Mouse (Mus musculus): ENCODE data around the gene Tubgcp6.

The Tubgcp6 gene

DNA sequence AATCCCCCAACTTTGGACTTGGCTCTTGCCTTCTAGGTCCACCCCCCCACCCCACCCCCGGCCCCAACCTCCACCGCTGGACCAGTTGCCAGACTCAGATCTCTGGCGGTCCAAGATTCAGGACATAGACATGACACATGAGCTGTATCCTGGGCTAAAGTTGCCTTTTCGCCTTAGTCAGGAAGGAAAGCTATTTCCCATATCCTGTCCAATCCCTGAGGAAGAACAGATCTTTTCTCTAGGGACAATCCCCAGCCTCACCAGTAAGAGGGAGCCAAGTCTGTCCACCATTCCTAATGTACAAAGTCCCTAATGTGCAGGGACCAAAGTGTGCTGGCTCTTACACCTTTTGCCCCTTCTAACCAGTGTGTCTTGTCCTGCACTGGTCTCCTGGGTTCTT, 19.0 kb upstream of the Tubgcp6 start:
- no peak for DNase-seq (ENCODE audit: low spot score in 2 of 2)

DNA sequence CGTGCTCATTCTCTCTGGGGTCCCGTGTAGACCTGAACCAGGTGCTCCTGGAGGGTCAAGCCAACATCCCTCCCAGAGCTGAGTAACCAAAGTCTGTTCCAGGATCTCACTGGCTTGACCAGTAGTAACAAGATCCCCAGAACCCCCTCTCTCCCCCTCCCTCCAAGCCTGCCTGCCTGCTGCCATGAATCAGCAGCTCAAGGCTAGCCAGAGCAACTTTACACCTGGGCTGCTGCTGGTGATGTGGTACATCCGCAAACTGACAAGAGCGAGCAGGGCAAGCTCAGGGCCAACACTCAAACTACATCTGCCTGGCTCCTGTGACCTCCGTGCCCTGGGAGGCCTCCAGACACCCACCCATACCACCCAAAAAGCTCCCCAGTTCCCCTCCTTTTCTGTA, 18.5 kb upstream of the Tubgcp6 start:
- no peak for DNase-seq (ENCODE audit: low spot score in 2 of 2)

DNA sequence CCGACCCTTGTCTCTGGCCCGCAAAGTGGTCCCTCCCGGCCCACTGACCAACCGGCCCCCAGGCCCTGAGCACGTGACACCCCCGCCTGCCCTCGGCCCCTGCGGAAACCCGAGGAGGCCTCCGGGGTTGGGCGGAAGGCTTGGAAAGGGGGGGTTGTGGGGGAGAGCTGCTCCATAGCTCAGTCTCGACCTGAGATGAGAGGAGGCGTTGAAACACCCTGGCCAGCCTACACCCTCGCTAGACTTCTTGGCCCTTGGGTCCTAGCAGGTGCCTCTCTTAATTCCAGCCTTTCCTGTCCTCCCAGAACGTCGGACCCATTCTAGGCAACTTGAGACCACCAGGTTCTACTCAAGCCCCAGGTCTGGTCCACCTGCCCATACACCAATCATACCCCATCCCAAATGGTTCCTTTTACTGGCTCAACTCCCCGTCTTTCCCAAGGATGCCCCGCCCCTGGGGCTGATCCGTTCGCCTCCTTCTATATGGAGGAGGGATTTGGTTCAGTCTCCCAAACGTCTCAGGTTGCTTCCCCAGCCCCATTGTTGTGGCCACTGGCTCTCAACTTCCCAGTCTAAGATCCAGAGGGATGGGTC, 17.8 kb upstream of the Tubgcp6 start, which contains the start of gene Mapk12:
Mapk12 (minus strand) TSS at position 45 of the 594 bp plus-strand sequence.
- DNase-seq (ENCODE audit: low spot score in 2 of 2) = no peak

DNA sequence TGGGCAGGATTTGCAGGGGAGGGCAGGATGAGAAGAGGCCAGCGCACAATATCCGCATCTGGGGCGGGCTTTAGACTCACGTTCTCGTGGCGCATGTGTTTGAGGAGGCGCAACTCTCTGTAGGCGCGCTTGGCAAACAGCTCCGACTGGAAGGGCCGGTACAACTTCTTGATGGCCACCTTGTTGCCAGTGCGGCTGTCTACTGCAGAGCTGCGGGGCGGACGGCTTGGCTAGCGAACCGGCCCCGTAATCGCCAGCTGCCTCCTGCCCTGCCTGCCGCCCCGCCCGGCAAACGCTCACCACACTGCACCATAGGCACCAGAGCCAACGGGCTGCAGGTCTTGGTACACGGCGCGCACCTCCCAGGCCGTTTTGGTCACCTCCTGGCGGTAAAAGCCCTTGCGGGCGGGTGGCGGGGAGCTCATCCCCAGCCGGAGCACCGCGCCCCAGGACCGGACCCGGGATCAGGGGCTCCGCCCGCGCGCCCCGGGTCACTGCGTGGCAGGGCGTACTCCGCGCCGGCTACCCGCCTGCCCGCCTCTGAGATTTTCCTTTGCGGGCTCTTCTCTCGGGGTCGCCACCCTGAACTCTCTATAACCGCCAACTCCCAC, 17.2 kb upstream of the Tubgcp6 start:
- DNase-seq (ENCODE audit: low spot score in 2 of 2) = no peak

DNA sequence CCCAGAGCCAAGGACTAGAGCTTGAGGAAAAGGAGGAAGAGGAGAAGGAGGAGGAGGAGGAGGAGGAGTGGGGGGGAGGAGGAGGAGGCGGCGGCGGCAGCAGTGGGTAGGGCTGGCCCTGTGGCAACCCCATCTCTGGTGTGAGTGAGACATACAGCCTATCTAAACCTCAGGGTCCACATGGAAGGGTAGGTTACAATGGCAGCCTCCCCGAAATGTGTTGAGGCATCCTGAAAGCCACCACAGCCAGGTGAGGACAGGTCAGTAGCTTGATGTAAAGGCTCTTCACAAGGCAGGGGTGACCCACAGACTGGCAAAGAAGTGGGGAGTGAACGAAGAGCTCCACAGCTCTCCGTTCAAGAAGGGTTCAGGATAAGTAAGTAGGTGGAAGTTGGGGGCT, 15.6 kb upstream of the Tubgcp6 start:
- DNase-seq (ENCODE audit: low spot score in 2 of 2) = no peak

DNA sequence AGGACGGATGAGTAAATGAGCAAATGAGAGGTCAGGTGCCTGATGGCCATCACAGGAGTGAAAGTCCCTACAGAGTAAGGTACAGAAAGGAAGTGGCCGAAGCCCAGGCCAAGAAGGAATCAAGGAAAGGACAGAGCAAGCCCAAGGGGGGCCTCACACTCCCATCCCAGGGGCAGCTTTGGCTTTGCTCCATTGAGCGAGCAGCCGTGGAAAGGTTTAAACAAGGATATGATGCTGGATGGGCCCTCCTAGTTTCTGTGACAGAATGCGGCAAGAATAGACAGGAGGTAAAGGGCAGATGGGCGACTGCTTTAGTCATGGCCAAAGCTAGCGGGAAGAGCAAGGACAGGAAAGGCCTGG, 15.1 kb upstream of the Tubgcp6 start:
- no peak for DNase-seq (ENCODE audit: low spot score in 2 of 2)

DNA sequence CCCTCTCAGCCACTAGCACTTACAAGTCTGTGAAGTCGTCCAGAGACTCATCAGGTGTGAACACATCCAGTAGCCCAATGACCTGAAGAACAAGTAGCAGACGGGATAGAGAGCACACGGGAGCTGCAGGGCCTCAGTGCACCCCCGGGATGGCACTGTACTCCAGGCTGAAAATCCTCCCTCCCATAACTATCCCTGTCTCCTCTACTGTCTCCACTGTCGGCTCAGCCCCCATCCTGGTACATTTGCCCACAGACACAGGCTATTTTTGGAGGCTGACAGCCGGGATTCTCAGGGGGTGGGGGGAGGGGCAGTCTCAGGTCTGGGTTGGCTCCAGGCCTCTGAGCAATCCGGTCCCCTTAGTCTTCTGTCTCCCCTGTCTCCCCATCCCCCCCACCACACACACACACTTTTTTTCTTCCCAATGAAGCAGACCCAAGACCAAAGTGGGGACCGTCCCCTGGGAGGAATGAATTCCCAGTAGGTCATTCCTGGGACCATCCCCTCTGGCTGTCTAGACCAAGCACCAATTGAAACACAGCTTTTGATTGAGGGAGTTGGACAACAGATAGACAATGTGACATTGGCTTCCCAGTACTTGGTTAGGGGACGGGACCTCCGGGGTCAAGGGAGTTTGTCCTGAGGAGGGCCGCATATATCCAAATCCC, 14.6 kb upstream of the Tubgcp6 start:
- DNase-seq (ENCODE audit: low spot score in 2 of 2) = no peak

DNA sequence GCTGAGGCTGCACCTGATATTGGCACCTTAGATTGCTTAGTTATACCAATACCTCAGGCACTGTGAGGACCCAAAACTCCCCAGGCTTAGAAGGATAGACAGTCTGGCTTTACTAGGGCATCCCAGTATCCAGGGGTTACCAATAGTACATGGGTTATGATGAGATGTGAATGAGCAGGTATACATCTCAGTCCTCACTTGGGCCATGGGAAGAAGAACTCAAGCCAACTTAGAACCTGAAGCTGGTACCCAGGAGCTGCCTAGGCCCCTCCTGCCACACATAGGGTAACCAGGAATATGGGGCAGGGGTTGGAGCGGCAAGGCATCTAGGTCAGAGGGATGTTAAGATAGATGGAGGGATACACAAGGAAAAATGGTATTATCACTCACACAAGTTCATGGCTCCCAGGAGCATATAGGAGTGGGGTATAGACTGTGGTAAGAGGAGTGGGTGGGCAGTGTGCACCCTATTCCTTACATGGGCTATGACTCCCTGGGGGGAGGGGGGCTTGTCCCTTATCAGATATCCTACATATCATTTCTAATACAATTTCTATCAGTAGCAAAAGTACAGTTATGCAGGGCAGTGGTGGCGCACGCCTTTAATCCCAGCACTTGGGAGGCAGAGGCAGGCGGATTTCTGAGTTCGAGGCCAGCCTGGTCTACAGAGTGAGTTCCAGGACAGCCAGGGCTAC, 13.7 kb upstream of the Tubgcp6 start:
- DNase-seq (ENCODE audit: low spot score in 2 of 2) = no peak

DNA sequence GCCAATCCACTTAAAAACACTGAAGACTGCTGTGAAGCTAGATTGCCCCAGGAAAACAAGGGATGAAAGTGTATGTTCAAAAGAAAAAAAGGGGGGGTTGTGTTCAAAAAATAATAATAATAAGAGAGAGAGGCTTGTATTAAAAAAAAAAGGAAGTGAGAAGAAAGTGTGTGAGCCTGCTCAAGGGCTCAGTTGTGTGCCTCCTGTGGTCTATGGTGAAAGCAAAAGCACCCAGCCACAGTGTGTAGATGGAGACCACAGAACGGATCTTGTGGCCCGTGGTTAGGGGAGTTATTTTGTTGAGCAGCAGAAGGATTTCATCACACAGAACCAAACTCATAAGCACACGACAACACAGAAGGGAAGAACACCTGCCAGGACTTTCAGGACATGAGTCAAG, 8.4 kb upstream of the Tubgcp6 start:
- DNase-seq (ENCODE audit: low spot score in 2 of 2) = no peak

DNA sequence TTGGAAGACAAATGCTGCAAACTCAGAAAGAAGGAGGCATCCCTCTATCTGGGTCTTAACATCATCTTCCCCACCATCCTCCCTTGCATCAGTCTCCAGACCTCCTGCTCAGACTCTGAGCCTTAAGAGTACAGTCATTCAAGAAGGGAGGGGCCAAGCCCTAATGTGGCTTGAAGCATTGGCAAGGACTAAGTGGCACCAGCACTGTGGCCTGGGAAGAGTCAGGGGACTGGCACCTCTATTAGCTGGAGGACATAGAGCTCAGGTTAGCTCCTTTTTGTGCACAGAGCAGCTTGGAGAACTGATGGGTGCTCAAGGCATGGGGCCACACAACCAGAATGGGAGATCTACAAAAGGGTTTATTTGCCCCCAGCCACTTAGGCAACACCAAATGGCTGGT, 7.3 kb upstream of the Tubgcp6 start:
- DNase-seq (ENCODE audit: low spot score in 2 of 2) = no peak

DNA sequence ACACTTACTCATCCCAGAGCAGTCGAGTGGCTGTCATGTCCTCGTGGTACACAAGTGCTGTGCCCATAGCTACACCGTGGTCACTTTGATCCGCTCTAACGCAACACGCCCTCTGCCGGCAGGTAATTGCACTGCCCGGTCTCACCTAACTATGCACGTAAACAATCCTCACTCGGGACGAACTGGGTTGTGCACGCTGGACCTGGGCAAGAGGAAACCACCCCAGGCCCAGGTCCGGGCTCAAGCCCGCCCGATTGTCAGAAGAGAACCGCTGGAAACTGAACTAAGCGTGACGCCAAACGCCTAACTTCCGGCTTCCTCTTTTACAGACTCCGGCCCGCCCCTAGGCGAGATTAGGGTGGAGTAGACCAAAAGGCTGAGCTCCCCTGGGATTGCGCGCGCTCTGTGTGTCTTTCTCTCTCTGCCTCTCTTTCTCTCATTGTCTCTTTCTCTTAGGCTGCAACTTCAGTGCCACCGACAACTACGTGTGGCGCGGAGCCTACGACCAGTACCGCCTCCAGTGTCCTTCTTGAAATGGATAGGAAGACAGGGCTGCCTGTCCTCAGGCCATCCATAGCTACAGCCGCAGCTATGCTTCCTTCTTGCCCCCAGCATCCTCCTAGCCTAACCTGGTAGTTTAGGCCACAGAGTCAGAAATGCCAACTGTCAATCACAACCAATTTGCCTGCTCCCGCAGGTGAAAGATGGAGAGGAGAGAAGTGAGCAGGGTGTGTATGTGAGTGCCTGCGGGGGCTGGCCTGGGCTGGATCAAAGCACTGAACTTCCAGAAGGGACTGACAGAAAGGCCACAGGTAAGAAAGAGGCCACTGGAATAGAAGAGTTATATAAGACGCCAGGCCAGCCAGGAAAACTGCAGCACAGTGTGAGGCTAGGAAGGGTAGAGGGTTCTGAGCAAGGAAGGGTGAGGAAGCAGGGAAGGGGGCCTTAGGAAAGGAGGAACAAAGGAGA, 5.8 kb upstream of the Tubgcp6 start, which contains the start of gene Hdac10:
Hdac10 (minus strand) TSS at position 319 of the 969 bp plus-strand sequence.
- peak; percentile 84 to 87 for DNase-seq (ENCODE audit: low spot score in 2 of 2)

DNA sequence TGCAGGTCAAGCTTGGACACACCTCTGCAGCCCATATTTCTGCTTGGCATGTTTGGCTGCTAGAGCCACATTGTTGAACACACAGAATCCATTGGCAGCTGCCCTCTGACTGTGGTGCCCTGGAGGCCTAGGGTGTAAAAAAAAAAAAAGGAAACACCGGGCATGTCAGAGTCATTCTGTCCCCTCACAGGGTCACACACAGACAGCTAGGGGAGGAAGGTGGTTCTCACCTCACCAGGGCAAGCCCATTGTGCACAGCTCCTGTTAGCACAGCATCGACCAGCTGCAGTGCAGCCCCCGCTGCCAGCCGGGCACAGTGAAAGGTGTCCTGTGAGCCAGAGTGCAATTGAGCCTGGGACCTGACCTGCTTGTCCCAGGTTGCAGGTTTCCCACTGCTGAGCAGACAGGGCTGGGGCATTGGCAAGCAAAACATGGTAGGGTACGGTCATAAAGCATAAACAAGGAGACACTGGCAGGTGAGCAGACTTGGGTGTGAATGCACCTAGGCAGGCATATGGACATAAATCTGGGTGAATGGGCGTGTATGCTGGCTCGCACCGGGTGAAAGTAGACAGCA, 4.5 kb upstream of the Tubgcp6 start:
- peak in 1 of 2 experiments; percentile 42 for DNase-seq (ENCODE audit: low spot score in 2 of 2)

DNA sequence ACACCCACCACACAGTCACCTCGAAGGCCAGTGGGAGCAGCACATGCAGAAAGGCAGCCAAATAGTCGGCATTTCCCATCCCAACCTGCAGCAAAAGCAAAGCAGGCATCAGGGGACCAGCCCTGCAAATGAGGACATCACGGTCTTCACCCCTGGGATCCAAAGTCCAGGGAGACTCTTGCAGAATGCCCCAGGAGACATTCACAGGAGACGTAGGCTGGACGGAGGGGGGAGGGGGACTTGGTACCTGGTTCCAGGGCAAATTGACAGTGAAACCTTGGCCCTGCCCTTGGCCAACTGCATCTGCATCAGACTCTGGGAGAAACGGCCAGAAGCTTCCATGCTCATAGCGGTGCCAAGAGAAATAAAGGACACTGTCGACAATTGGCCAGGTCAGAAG, 3.7 kb upstream of the Tubgcp6 start:
- peak in 1 of 2 experiments; percentile 34 for DNase-seq (ENCODE audit: low spot score in 2 of 2)

DNA sequence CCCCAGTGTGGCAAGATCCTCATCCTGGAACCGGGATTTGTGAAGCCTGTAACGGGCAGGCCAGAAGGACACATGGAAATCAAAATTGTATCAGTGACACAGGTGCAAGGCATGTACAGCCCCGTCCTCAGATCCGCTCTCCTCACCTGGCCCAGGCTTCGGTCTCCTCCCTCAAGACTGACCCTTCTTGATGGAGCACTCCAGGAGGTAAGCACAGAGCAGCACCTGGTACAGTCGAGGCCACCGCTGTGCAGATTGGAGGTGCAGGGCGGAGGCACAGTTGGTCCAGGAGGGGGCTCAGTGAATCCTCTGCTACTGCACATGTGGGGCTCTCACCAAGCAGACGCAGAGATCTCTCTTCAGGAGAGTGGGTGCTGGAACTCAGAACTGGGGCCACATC, 2.4 kb upstream of the Tubgcp6 start:
- peak in 1 of 2 experiments; percentile 25 for DNase-seq (ENCODE audit: low spot score in 2 of 2)

DNA sequence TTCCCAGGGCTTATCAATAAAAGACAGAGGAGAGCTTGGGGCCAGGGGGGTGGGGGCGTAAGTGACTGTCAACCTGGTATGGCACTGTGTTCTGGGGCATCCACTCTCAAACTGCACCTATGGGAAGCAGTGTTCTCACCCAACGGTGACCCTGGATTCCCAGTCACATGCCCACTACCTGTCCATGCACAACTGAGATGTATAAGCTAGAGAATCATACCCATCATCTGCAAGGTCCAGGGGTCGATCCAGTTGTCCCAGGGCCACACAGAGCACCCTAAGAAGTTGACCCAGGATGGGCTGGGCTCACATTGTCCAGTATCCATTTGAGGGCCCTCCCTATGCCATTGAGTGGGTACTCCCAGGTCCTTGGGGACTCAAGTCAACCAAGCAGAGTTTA, 1.4 kb upstream of the Tubgcp6 start:
- DNase-seq (ENCODE audit: low spot score in 2 of 2) = peak in 1 of 2 experiments; percentile 34

DNA sequence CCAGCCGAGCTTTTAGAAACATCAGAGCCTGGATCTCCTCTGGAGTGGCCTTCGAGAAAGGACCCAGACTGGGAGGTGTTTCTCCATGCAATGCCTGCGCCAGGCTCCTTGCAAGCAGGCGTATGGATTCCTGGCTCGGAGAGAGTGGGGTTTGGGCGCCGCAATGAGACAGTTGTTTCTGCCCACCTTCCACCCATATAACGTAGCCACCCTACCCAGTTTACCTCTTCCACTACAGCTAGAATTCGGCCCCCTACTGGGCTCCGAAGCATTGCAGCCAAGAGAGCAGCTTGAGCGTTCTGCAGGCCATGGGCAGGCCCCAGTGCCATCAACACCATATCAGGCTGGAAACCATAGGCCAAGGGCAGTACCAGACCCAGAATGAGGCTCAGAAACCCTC, 683 bp upstream of the Tubgcp6 start:
- DNase-seq (ENCODE audit: low spot score in 2 of 2) = peak; percentile 74 to 76

DNA sequence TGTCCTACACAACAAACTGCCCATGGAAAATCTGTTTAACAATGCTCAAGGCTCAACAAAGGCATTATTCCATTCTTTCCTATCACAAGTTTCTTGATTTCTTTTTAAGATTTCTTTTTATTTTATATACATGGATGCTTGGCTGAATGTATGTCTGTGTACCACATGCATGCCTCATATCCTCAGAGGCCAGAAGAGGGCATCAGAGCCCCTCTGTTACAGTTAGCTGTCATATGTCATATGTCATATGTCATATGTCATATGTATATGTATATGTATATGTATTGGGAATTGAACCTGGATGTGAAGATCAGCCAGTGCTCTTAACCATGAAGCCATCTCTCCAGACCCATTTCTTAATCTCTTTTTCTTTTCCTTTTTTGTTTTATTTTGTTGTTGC, 4.9 kb downstream of the Tubgcp6 start:
- no peak for DNase-seq (ENCODE audit: low spot score in 2 of 2)

DNA sequence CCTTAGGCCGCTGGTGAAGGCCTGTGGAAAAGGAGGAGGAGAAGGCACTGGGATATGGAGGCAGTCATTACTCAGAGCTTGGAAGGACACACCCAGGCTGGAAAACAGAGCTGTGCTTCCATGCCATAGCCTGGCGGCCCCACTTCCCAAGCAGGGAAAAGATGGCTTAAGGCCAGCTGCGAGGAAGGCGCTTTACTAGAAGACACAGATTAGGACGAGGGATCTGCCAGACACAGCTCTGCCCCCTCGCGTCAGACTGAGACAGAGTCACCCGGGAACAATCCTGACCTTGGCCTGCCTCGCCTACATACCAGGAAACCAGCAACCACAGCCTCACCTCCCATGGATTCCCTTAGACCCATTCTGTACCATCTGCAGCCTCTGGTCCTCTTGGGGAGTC, 12.8 kb downstream of the Tubgcp6 start:
- no peak for DNase-seq (ENCODE audit: low spot score in 2 of 2)

DNA sequence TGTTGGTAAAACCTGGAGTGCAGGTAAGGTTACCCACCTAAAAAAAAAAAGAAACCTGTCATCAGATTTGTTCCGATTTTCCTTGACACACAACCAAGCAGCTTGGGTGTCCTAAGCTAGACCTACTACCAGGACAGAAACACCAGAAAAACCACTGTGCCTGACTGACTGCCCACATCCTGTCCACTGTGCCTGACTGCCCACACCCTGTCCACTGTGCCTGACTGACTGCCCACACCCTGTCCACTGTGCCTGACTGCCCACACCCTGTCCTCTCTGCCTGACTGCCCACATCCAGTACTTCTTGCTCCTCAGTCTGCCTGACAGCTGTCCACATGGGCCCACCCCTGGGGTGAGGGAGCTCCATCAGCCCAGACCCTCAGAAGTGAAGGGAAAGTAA, 15.9 kb downstream of the Tubgcp6 start:
- DNase-seq (ENCODE audit: low spot score in 2 of 2) = no peak

DNA sequence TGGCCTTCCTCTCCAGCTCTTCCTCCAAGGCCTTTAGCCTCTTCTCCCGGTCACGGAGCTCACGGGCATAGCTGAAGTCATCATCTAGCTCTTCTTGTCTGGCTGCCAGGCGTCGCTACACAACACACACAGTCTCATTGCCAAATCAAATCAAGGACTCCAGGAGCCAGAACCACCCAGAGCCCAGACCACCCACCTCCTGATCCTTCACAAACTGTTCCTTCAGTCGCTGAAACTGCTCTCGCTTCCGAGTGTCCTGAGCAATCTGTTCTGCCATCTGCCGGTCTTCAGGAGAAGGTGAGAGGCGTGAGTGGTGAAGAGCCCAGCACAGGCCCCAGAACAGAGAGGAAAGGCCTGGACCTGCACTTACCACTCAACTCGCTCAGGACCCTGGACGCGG, 16.8 kb downstream of the Tubgcp6 start:
- DNase-seq (ENCODE audit: low spot score in 2 of 2) = peak in 1 of 2 experiments; percentile 39

DNA sequence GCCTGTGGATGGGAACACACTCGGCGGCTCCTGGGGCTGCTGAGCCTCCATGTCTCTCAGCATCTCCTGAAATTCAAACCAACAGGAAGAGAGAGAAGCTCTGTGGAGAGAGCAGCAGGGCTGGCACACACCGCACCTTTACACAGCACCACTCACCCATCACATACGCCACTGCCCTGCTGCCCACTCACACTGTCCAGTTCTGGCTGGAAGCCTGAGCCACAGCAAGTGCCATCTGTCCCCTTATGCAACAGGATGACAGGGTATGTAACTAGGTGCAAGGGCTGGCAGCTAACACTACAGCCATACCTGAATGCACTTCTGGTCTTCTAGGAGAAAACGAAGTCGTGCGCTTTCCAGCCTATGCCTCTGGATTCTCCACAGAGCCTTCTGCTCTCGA, 18.5 kb downstream of the Tubgcp6 start:
- DNase-seq (ENCODE audit: low spot score in 2 of 2) = peak; percentile 18 to 35
